ENCODE assay signal across 8 mouse cellular contexts in genomic region chr17:80061783-80062619, GRCm38 (mm10). TPM values are rescaled to one million over a fixed set of nuclear protein-coding genes. Genes with fewer than 3 reads are reported as not detected.
DNase-seq lines count a peak whose midpoint lies in the region; ATAC-seq lines count a peak whose summit lies in the region.

TSS of gene Hnrnpll (minus strand) at chr17:80062334.

- no peaks in the 10 kb centered on the region for H3K9me3 ChIP-seq in intestine, embryonic 14.5 days (ENCODE audit: control insufficient read depth, low read length)

- no peaks in the 10 kb centered on the region for H3K27me3 ChIP-seq in intestine, embryonic 14.5 days (replicated peaks; ENCODE audit: control insufficient read depth, insufficient read depth, low read length)

- H3K9ac ChIP-seq in intestine, embryonic 14.5 days (ENCODE audit: low read length), result peak within 1 kb of the TSS; percentile 99

- peaks cover 17% of the 10 kb centered on the region for H3K4me1 ChIP-seq in intestine, embryonic 14.5 days (replicated peaks; ENCODE audit: control insufficient read depth, insufficient read depth, low read length)

- WGBS in intestine, embryonic 14.5 days, result under 1% methylated on average over 78 of the region's 97 CpGs

- H3K4me2 ChIP-seq in intestine, embryonic 14.5 days (ENCODE audit: low read length), result peak within 1 kb of the TSS; percentile 91

- H3K4me3 ChIP-seq in intestine, embryonic 14.5 days (ENCODE audit: low read depth, low read length), result peak within 1 kb of the TSS; percentile 100

- peak; percentile 96 to 98 for DNase-seq in adrenal gland, adult 18-20 months (ENCODE audit: low spot score in 2 of 2)
- DNase-seq in embryo, embryonic 11 days, result peak; percentile 98
- DNase-seq in gastrocnemius, postnatal 25 days, result peak; percentile 98
- DNase-seq in intestine, embryonic 14.5 days (ENCODE audit: low spot score), result peak; percentile 100
- DNase-seq in left cerebral cortex, postnatal 14 days (ENCODE audit: low spot score in 2 of 2), result peak; percentile 97 to 98
- peak; percentile 98 for DNase-seq in mesoderm, embryonic 11.5 days (ENCODE audit: low read depth, low spot score)
- peak; percentile 95 to 96 for DNase-seq in right cerebral cortex, postnatal 36 days (ENCODE audit: low spot score in 2 of 2)
- peak; percentile 98 for DNase-seq in yolk sac, embryonic 10.5 days (ENCODE audit: low spot score)

- peaks cover 5% of the 10 kb centered on the region; the same call in 1 of the 2 replicates for H3K36me3 ChIP-seq in intestine, embryonic 14.5 days (ENCODE audit: control insufficient read depth, insufficient read depth, low read length)

- peak; percentile 99 for ATAC-seq in intestine, embryonic 14.5 days (replicated peaks; ENCODE audit: low FRiP score, low TSS enrichment, low read depth)

- intact Hi-C loops in left cerebral cortex, postnatal 14 days (cut with DNase I), result loop anchor here (5.0 kb wide), 1 partner anchor 105 kb away; no protein-coding TSS in a partner anchor

- H3K27ac ChIP-seq in intestine, embryonic 14.5 days (ENCODE audit: low read depth), result peak within 1 kb of the TSS; percentile 99

RNA-seq across cellular contexts. Expression of gene Hnrnpll, which starts in this region (rescaled TPM):
- 10 to 100 TPM; 36.3 to 48.5 TPM for total RNA-seq in adrenal gland, adult 18-20 months (2021)
- 10 to 100 TPM; 13.7 to 14.6 TPM for total RNA-seq in gastrocnemius, postnatal 25 days (2021)
- polyA plus RNA-seq in intestine, embryonic 14.5 days (2014; fragmentation: Nextera tagmentation; extraction: Ambion mirVana), result 58.4 and 59.1 TPM in 2 replicates
- total RNA-seq in left cerebral cortex, postnatal 14 days (2021), result 10 to 100 TPM; 59.4 to 60.9 TPM

Comparison
In these comparisons a context has a peak if more than half of its experiments do, and no peak if none do; other contexts are left out.
1. Peak in every context shown above with its lines: DNase-seq, ATAC-seq, H3K4me3 ChIP-seq and H3K27ac ChIP-seq.